Mouse (Mus musculus) embryonic stem cell, embryonic (primary cell): Measurements from ENCODE around the gene Gm39653.

Experiments used
- CTCF ChIA-PET, 4 experiments: fragments of 300-600 bp in 2 of 4; fragments of 350-600 bp in 2 of 4; sonication (Branson Sonifier 250); formaldehyde crosslinking; loops; one replicate each; lab custom pipeline; 2022; ENCODE audit warnings: inconsistent platforms in 2 of 4; lab: Charles Lee
- POLR2A ChIA-PET, 4 experiments: fragments of 300-600 bp in 2 of 4; fragments of 350-600 bp in 2 of 4; sonication (Branson Sonifier 250); formaldehyde crosslinking; loops; one replicate each; lab custom pipeline; 2022; ENCODE audit warnings: antibody characterized with exemption in 4 of 4, inconsistent platforms in 1 of 4; lab: Charles Lee

Gm39653 gene

GRCm38 (mm10) chr1:63667949-63668851 lies 52.4 kb downstream of the Gm39653 start:
- ChIA-PET CTCF (interaction anchor here in 3 of 4 experiments (0.6 to 1.5 kb wide), 6 partner anchors 9 to 1007 kb away, joined by 3 to 7 read pairs (median 3); no protein-coding TSS in a partner anchor), POLR2A (interaction anchor here in 3 of 4 experiments (0.7 to 1.9 kb wide), 9 partner anchors 454 to 1022 kb away, joined by 3 to 8 read pairs (median 3); partner anchors contain the start of genes Klf7 (in 3 of the 3), Ccnyl1 (in 2 of the 3) and Creb1 (in 1 of the 3))

GRCm38 (mm10) chr1:63668852-63669160 lies 53.0 kb downstream of the Gm39653 start:
- ChIA-PET POLR2A (interaction anchor here in 2 of 4 experiments (0.5 to 1.9 kb wide), 3 partner anchors 73 to 789 kb away, joined by 3 to 8 read pairs (median 3); partner anchors contain the start of gene Klf7 (in 1 of the 2)), CTCF (interaction anchor here (0.5 to 1.2 kb wide), 14 partner anchors 9 to 1006 kb away, joined by 3 to 6 read pairs (median 3); partner anchors contain the start of gene Klf7 (in 1 of the 4))
